Mouse (Mus musculus) left cerebral cortex, adult 18-20 months (tissue): ENCODE measurements around the gene Dusp7. TPM values are rescaled to one million over a fixed set of nuclear protein-coding genes. Genes with fewer than 3 reads are reported as not detected.

Experiments used
- DNase-seq, 2 experiments: peaks; one replicate each; pipeline ENCODE4 v3.0.0; 2021 to 2022; ENCODE audit warnings: low spot score in 2 of 2, mixed read lengths in 1 of 2
- total RNA-seq, 2 experiments: library from RNA; stranded (reverse); gene quantifications; 2 replicates each; pipeline ENCODE4 v1.2.3; 2021

Gene Dusp7
- total RNA-seq, 2 experiments from 2014 or later = 106 to 111 TPM

DNA sequence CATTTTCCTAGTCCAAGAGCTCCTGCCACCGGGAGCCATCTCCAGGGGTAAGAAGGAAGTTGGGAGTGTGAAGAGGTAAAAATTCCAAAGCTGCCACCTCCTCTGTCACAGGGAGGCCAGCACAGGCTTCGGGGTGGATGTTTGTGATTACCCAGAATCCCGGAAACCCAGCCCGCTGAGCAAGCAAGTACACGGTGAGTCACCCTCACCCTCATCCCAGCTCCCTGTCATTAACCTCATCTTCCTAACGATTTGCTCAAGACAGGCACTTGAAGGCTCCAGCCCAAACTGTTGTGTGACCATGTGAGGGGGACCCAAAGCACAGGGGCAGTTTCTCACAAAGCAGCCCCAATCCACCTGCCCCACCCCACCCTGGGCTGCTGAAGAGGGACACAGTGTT is 14.7 kb upstream of the Dusp7 start:
- no peak for DNase-seq

DNA sequence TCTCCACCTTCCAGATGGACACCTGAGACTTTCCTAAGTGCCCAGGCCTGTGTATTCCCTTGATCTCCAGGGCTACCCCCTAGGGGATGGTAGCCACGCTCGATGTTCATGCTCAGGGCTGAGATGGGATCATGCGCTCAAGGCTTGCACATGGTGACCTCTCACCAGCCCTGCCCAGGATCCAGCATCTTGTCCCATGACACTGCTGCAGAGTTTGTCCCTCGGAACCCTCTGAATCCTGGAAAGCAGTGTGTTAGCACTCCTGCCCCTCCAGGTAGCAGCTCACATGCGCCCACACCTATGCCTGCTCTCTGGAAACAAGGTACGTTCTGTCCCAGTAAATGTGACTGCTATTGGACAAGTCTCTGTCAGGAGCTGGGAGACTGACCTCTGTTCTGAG is 13.6 kb upstream of the Dusp7 start:
- DNase-seq = no peak

DNA sequence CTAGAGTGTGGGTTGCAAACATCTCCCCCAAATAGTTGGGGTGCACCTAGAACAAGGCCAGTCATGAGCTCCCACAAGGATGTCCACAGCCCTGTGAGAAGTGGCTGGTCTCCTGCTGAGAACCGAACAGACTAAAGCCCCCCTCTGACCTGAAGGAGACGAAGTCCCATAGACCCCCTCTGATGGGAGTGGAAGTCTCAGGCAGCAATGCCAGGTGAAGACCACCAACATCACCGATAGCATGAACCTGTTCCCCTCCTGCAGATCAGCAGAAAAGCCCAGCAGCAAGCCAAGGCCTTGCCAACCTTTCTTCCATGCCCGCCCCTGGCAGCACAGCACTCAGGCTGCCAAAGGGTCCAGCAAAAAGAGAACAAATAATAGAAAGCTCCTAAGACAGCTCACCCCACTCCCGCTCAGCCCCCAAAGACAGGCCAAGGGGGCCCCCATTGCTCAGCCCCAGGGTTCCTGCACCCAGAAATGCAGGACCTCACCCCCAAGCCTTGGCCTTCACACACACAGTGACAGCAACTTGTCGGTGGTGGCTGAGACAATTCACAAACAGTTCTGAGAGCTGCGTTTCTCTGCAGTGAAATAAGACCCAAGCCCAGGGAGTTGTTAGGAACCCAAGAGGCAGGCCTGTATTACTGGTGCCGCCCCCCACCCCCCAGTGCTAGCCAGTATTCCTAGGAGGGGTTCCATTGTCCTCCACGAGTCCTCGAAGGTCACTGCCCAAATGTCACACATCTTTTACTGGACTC is 13.0 kb upstream of the Dusp7 start:
- no peak for DNase-seq

DNA sequence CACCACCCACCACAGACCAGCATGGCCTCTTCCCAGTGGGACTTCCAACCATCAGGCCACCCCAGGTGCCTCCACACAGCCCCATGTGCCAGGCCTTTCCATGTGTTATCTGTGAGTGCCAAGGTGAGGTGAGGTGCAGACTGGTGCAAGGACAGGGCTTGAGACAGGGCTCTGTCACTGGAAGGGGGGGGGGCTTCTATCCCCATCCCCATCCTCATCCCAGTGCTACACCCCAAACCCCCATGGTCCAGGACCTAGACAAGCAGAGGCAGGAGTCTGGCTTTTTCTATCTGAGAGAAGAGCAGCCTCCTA is 12.5 kb upstream of the Dusp7 start:
- no peak for DNase-seq

DNA sequence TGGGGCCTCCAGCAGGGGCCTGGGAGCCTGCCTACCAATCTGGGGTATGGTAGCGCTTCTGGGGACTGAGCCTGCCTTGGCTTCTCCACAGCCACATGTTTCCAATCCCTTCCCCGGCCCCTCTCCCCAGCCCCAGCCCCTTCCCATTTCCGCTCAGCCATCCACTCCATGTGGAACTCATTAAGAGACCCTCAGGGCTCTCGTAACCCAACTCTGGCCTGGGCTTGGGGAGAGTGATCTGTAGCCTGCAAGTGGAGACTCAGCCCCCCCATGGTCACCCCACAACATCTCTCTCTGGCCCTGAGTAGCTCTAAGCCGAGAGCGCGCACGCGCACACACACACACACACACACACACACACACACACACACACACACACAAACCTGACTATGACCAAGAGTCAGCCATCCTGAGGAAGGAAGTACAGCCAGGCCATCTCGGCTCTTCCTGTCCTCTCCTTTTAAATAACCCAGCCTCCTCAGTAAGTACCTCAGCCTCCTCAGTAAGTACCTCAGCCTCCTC is 12.0 kb upstream of the Dusp7 start:
- DNase-seq = no peak

DNA sequence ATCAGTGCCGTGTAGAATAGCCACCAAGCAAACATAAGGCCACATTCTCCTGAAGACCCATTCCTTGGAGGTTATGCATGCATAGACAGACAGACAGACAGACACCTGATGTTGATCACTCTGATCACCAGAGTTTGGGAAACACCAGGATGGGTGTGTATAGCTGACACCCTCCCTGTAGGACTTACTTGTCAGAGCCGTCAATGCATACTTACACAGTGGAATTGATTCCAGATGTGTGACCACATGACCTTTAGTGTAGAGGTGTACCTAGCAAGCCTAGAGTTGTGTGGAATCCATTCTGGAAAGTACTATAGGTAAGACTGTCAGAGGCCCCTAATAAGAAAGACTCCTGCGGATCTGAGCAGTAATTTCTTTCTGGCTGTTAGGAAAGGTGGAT is 11.3 kb upstream of the Dusp7 start:
- DNase-seq = no peak

DNA sequence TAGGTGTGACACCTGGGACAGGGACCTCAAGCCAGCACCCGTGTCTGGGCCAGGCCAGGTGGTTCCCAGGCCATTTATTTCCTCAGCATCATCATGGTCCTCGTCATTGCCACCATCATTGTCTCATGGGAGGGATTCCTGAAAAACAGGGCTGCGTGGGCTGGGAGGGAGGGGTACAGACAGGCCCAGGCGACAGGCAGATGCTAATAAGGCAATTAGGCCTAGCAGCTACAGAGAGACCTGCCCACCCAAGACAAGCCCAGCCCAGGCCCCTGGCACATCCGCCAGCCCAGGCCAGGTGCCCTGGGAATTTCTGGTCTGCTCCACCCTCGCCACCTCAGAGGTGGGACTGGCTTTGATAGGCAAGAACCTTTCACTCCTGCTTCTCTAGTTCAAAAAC is 9.1 kb upstream of the Dusp7 start:
- no peak for DNase-seq

DNA sequence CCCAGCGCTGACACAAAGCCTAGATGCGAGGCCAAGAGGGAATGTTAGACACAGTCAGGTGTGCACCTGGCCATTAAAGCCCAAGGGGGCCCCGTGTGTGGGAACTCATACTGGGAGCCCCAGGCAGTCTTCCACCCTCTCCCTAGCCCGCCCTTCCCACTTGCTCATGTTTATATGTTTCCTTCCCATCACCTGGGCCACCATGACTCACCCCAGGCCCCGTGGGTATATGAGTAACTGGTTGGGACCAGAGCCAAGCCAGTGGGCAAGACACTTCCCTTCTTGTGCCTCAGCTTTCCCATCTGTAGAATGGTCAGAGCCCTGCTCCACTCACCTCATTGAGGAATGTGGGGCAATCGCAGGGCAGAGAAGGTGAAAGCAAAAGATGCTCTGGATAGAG is 7.3 kb upstream of the Dusp7 start:
- DNase-seq = no peak

DNA sequence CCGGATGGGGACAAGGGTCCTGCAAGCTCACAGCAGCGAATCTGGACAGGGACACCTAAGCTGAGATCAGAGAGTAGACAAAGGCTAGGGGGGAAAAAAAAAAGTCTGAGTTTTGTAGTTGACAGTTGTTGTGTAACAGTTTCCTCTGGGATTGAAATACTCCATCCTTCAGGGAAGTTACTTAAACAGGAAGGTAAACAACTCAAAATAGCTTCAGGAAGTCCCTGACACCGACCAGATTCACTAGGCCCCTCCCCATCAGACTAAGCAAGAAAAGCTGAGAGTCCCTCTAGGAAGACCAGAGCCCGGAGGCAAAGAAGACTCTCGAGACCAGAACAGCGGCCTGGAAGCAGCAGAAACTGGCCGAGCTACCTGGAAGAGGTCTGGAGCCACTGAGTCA is 3.1 kb upstream of the Dusp7 start:
- DNase-seq = no peak

DNA sequence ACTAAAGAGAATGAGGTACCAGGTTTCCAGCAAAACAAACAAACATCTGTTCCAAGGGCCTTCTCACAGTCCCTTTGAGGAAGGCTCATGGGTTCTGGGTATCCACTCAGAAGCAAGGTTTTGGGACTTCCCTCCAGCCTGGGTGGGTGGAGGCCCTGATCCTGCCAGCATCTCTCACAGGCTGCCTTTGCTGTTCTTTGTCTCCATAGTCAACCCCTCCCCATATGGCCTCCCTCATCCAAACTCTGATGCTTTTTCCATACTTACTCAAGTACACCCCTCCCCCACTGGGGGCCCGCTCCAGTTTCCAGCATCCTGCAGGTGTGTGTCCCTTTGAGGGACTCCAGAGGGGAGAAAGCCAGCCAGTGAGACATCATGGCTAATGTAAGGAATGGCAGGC is 2.2 kb upstream of the Dusp7 start:
- no peak for DNase-seq

DNA sequence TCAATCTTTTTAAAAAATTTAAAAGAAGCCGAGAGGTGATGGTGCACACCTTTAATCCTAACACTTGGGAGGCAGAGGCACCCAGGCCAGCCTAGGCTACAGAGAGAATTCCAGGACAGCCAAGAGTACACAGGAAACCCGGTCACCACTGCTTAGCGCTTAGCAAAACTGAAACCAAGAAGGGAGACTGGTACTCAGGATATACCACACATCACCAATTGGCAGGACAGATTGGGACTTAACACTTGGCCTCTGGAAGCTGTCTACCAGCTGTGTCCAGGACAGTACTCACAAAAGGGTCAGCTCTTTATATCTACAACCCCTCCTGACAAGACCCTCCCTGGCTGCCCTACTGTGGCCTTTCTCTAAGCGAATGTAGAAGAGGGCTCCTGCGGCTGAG is 1.4 kb upstream of the Dusp7 start:
- DNase-seq = no peak

DNA sequence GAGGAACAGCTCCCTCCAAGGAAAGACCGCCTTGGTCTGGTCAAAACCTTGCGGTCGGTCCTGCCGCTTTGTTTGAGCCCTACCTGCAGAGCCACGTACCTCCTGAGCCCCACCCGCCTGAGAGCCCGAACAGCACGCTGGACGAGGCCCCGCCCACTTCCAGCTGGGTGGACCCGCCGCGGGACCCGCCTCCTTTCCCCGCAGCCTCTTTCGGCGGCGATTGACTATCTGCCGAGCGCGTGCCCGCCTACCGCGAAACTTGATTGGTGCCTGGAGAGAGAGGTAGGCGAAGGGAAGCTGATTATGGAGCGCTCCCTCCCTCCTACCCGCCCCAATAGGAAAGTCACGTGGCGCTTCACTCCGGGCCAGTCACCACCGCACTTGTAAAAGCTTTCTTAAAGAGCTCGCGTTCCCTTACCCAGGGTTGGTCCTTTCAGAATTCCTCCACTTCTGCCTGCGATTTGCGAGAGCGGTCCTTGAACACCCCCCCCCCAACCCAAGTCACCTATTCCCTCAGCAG is 780 bp upstream of the Dusp7 start:
- DNase-seq = peak; percentile 98 to 99

DNA sequence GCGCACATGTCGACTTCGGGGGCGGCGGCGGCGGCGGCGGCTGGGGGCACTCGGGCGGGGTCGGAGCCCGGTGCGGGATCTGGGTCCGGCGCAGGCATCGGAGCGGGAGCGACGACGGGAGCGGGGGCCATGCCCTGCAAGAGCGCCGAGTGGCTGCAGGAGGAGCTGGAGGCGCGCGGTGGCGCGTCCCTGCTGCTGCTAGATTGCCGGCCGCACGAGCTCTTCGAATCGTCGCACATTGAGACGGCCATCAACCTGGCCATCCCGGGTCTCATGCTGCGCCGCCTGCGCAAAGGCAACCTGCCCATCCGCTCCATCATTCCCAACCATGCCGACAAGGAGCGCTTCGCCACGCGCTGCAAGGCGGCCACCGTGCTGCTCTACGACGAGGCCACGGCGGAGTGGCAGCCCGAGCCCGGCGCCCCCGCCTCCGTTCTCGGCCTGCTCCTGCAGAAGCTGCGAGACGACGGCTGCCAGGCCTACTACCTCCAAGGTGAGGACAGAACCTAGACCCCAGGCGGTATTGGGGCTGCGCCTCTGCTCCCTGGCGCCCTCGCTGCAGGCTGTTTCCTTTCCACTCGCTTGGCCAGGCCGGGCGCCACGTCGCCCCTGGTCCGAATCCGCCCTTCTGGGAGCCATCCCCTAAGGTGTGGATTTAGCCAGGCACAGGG is 534 bp downstream of the Dusp7 start:
- peak in 1 of 2 experiments; percentile 55 for DNase-seq

DNA sequence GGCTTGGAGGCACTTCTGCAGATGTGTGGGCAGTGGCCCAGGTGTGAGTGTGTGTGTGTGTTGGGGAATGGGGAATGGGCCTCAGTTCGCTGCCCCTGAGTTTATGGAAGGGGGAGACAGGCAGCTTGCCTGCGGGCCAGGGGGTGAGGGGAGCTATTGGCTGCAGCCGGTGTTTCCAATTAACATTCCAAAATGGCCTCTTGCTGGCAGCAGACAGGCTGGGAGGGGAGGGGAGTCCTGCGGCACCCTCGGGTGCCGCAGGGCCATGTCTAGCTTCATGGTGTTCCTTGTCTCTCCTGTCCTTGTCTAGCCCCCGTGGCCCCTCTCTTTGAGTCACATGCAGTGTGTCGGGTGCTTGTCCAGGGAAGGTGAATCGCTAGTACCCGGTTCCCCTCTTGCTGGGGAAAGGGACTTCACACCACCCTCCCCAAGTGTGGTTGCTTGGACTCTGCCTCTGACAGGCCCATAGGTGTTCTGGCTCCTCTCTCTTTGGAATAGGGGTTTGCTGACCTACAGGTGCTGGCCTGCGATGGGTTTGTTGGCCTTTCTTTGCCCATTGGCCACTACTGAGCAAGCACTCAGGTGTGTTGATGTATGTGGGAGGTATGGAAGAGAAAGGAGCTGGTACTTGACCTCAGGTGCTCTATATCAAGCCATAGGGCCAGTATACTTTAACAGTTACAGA is 1.5 kb downstream of the Dusp7 start:
- DNase-seq = no peak

DNA sequence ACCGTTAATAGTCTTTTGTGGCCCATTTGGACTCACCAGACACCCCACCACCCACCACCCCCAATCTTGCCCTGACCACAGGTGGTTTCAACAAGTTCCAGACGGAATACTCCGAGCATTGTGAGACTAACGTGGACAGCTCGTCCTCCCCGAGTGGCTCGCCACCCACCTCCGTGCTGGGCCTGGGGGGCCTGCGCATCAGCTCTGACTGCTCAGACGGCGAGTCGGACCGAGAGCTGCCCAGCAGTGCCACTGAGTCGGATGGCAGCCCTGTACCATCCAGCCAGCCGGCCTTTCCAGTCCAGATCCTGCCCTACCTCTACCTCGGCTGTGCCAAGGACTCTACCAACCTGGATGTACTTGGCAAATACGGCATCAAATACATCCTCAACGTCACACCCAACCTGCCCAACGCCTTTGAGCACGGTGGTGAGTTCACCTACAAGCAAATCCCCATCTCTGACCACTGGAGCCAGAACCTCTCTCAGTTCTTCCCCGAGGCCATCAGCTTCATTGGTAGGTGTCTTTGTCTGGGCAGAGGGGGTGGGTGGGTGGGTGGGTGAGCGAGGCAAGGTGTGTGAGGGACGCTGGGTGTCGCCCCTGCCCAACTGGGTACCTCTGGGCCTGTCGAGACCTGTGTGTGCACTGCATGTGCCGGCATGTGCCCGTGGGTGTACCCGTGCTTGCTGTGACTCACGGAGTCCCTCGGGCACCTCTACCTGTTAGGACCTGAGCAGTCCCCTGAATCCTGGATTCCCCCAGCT is 2.4 kb downstream of the Dusp7 start:
- DNase-seq = peak in 1 of 2 experiments; percentile 46

DNA sequence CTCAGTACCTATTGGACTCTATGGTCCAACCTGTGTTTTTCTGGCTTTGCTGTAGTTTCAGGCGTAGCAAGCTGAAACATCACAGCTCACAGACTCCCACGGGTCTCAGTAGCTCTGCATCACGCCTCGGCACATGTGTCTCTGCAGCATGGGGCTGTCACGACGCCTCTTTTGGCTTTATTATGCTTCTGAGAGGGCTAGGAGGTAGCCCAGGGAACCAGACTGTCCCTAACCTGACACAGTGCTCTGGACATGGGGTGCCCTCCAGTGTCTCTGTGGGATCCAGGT is 2.9 kb downstream of the Dusp7 start:
- peak; percentile 68 to 82 for DNase-seq

DNA sequence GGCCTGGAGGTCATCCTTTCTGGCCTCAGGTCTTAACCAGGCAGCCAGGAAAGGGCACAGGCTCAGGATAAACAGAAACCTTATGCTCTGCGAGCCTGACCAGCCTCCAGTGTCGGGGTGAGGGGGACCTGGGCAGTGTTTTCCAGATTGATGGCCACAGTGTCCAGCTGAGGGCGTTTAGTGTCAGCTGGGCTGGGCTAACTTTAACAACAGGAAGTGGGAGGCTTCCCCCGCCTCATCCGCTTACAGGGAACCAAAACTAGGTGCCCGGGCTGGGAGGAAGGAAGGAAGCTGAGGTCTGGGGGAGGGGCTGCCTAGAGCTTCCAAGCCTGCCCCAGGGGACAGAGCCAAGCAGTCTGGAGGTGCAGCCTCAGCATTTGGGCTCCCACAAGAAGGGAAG is 3.3 kb downstream of the Dusp7 start:
- peak; percentile 66 to 77 for DNase-seq

DNA sequence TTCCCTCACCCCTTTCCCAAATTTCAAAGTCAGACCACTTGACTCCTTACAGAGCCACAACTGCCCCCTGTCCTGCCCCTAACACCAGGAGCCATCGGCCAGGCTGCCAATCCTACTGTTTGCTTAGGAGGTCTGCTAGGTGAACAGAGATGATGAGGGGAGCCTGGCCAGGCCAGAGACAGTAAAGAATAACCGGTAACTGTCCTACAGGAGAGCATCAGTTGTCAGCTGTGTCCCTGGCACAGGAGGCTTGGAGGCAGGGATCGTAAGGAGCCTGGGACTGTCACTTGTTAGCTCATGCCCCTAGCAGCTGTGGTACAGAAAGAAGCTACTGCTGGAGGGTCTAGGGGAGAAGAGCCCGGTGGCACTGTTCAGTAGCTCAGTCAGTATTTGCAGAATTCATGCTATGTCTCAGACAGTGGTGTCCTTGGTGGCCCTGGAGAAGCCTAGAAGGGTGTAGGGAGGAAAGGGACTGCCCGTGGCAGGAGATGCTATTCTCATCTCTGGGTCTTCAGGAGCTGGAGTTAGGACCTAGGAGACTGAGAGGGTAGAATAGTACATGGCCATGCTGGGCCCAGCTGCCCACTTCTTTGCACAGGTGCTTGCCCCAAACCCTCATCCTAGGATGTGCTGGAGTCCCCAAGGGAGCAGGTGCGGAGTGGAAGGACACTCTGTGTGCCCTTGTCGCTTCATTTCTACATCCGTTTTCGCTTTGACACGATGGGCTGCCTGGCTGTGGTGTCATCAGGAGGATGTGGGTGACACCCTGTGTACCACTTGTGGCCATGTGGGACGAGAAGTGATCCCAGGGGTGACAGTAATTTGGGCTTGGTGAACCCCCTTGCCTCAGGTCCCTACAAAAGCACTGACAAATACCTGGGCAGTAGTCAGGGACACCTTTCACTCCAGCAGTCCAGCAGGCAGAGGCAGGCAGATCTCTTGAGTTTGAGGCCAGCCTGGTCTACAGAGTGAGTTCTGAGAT is 4.3 kb downstream of the Dusp7 start:
- no peak for DNase-seq

DNA sequence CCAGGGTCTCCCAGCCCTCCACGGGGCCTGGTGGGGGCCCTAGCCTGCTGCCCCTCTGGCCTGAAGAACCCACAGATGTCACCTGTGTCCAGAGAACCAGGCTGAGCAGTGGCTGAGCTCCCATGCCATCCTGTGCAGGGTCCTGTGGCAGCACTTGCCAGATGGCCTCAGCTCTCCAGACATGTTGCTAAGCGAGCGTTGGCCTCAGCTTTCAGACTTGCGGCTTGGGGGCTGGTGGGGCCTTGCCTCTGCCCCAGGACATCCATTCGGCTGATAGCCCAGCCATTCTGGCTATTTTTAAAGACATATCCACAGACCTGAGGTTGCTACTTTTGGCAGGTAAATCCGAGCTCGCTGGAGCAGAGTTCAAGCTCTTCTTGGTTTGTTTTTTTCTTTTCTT is 5.5 kb downstream of the Dusp7 start:
- DNase-seq = no peak

DNA sequence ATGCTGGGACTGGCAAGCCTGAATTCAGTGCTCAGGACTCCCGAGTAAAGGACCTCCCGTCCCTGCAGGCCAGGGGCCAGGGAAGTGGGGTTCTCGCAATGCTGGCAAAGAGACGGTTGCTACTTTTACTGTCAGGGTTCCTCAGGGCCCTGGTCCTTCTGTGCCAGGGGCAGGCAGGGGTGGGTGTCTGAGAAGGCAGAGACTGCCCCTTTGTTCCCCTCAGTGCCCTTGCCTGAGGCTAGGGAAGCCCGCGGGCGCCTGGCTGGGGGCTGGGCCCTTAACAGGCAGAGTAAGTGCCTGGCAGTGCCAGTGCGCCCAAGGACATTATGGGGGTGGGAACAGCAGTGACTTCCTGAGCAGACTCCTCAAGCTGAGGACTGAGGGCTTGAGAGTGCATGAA is 8.8 kb downstream of the Dusp7 start:
- no peak for DNase-seq
